39 mouse cellular contexts compared by ENCODE assay signal in genomic region chr9:7354535-7354934, GRCm38 (mm10). TPM values are rescaled to one million over a fixed set of nuclear protein-coding genes. Genes with fewer than 3 reads are reported as not detected.
"Had no signal": no experiment of that assay in that cellular context is flagged by ENCODE, and none has a peak within 500 bp of the region (broad histone marks: within the 10 kb centered on the region; RNA-seq: fewer than 3 reads in every experiment).

No protein-coding gene starts in this region.

- H3K27ac ChIP-seq: heart, adult 2 months; heart, embryonic 13.5 days; heart, embryonic 15.5 days; hindbrain, embryonic 14.5 days; intestine, embryonic 15.5 days; layer of hippocampus, adult 2 months; left cerebral cortex, adult 2 months; limb, embryonic 10.5 days; limb, embryonic 12.5 days; liver, embryonic 13.5 days; liver, embryonic 15.5 days had no signal

- H3K9me3 ChIP-seq: heart, embryonic 13.5 days; heart, embryonic 15.5 days; intestine, embryonic 15.5 days; limb, embryonic 10.5 days; limb, embryonic 12.5 days; liver, embryonic 13.5 days; liver, embryonic 15.5 days had no signal

- H3K4me1 ChIP-seq: heart, embryonic 13.5 days; heart, embryonic 15.5 days; intestine, embryonic 15.5 days; limb, embryonic 10.5 days; limb, embryonic 12.5 days; liver, embryonic 13.5 days; liver, embryonic 15.5 days had no signal

- H3K4me3 ChIP-seq: heart, adult 2 months; heart, embryonic 13.5 days; heart, embryonic 15.5 days; intestine, embryonic 15.5 days; layer of hippocampus, adult 2 months; left cerebral cortex, adult 2 months; limb, embryonic 10.5 days; limb, embryonic 12.5 days; liver, embryonic 13.5 days; liver, embryonic 15.5 days had no signal

- DNase-seq: gastrocnemius, postnatal 14 days; gastrocnemius, postnatal 36 days; heart, adult 11 months; heart, adult 2 months; heart, postnatal 14 days; heart, postnatal 36 days; kidney, adult 18-20 months; kidney, adult 8-10 months; kidney, postnatal 10 days; kidney, postnatal 25 days; kidney, postnatal 4 days; liver; liver, embryonic 13.5 days; liver, postnatal 0 days had no signal

- H3K27me3 ChIP-seq: heart, embryonic 13.5 days; heart, embryonic 15.5 days; intestine, embryonic 15.5 days; limb, embryonic 12.5 days; liver, embryonic 13.5 days; liver, embryonic 15.5 days had no signal

- H3K36me3 ChIP-seq: heart, embryonic 13.5 days; heart, embryonic 15.5 days; intestine, embryonic 15.5 days; limb, embryonic 10.5 days; limb, embryonic 12.5 days; liver, embryonic 13.5 days; liver, embryonic 15.5 days had no signal

- H3K4me2 ChIP-seq: heart, embryonic 11.5 days; heart, embryonic 13.5 days; heart, embryonic 15.5 days; hindbrain, embryonic 14.5 days; intestine, embryonic 15.5 days; limb, embryonic 12.5 days; liver, embryonic 11.5 days; liver, embryonic 13.5 days; liver, embryonic 15.5 days had no signal

- H3K9ac ChIP-seq: heart, embryonic 13.5 days; heart, embryonic 15.5 days; hindbrain, embryonic 14.5 days; intestine, embryonic 15.5 days; limb, embryonic 12.5 days; liver, embryonic 13.5 days; liver, embryonic 15.5 days; liver, postnatal 0 days had no signal

- ATAC-seq: hindbrain, embryonic 16.5 days; inflammation-experienced regulatory T-cells, adult 6 months; intestine, embryonic 15.5 days; intestine, postnatal 0 days; liver, postnatal 0 days had no signal

RNA-seq across cellular contexts. Expression of gene Mmp12, which starts 10.4 kb away (rescaled TPM):
- total RNA-seq: gastrocnemius, adult 18-20 months; gastrocnemius, adult 8-10 months; gastrocnemius, postnatal 14 days; gastrocnemius, postnatal 36 days; hematopoietic stem cell, adult 5-6 weeks; layer of hippocampus, adult 2 months; layer of hippocampus, postnatal 14 days; left cerebral cortex, adult 2 months; left cerebral cortex, postnatal 14 days; left cerebral cortex, postnatal 36 days had no signal
- polyA plus RNA-seq: heart, embryonic 11.5 days; hindbrain, embryonic 11.5 days; hindbrain, embryonic 14.5 days; intestine, embryonic 15.5 days; kidney, embryonic 14.5 days; kidney, embryonic 16.5 days; limb, embryonic 10.5 days; limb, embryonic 12.5 days; limb, embryonic 14.5 days; liver, embryonic 13.5 days; liver, embryonic 15.5 days had no signal

RNA-seq across cellular contexts. Expression of gene Mmp1b, which starts 33.3 kb away (rescaled TPM):
- total RNA-seq: gastrocnemius, adult 18-20 months; gastrocnemius, adult 8-10 months; gastrocnemius, postnatal 14 days; gastrocnemius, postnatal 36 days; heart, adult 2 months; heart, postnatal 14 days; heart, postnatal 36 days; hematopoietic stem cell, adult 5-6 weeks; layer of hippocampus, adult 2 months; layer of hippocampus, postnatal 14 days; left cerebral cortex, adult 2 months; left cerebral cortex, postnatal 14 days; left cerebral cortex, postnatal 36 days had no signal
- polyA plus RNA-seq: heart, adult 2 months; heart, embryonic 11.5 days; heart, embryonic 13.5 days; heart, embryonic 15.5 days; heart, postnatal 0 days; hindbrain, embryonic 11.5 days; hindbrain, embryonic 14.5 days; hindbrain, embryonic 16.5 days; inflammation-experienced regulatory T-cells, adult 6 months; intestine, embryonic 15.5 days; intestine, postnatal 0 days; kidney, embryonic 14.5 days; kidney, embryonic 16.5 days; limb, embryonic 10.5 days; limb, embryonic 12.5 days; limb, embryonic 14.5 days; liver, embryonic 11.5 days; liver, embryonic 13.5 days; liver, embryonic 15.5 days; liver, postnatal 0 days had no signal
